Mouse (Mus musculus): ENCODE results near the gene Ldlrap1.

GRCm38 (mm10) chr4:134791731-134792130, 23.9 kb upstream of the Ldlrap1 start:
- TF ChIP-seq POLR2A (IDR thresholded peaks at IDR 0.05; ENCODE audit: low read depth, low read length) = no peak
- no peak for TF ChIP-seq CTCF (IDR thresholded peaks at IDR 0.05; ENCODE audit: borderline replicate concordance, insufficient read depth, low read length)

Measured in embryonic fibroblast, embryonic 13.5 days (primary cell).